Comparison of ENCODE assay signal across 24 mouse cellular contexts in genomic region chr2:44098552-44098951, GRCm38 (mm10).
DNase-seq lines count a peak whose midpoint lies in the region; ATAC-seq and TF ChIP-seq lines count a peak whose summit lies in the region.
"Had no signal": no experiment of that assay in that cellular context is flagged by ENCODE, and none has a peak within 500 bp of the region (broad histone marks: within the 10 kb centered on the region; RNA-seq: fewer than 3 reads in every experiment).

No protein-coding gene starts in this region.

- intact Hi-C loops in left cerebral cortex, adult 2 months (cut with DNase I) = loop anchor here (5.0 kb wide), 1 partner anchor 66 kb away; no protein-coding TSS in a partner anchor
- intact Hi-C loops in left cerebral cortex, postnatal 10 days (cut with DNase I) = no loop called here

- DNase-seq in heart, adult 11 months = peak; percentile 18
- DNase-seq in left cerebral cortex, adult 2 months (ENCODE audit: extremely low spot score in 1 of 2, low spot score in 2 of 2) = no peak
- no peak for DNase-seq in left cerebral cortex, postnatal 10 days (ENCODE audit: extremely low spot score in 1 of 2, low spot score in 2 of 2)
- DNase-seq in brain, adult 2 months (ENCODE audit: low read depth, low spot score) = peak; percentile 62
- DNase-seq in telencephalon, adult 2 months (ENCODE audit: low read depth, low spot score) = peak; percentile 56
- DNase-seq: adrenal gland, adult 2 months; adrenal gland, postnatal 10 days; adrenal gland, postnatal 25 days; cerebellum, adult 11 months; cerebellum, adult 18-20 months; cerebellum, adult 8-10 months; cerebellum, adult 9-11 months; cerebellum, postnatal 14 days; cerebellum, postnatal 36 days; embryo, embryonic 11 days had no signal

- no peak overlapping the region for H3K4me3 ChIP-seq in heart, embryonic 12.5 days
- H3K4me3 ChIP-seq in left cerebral cortex, adult 2 months = no peak overlapping the region
- H3K4me3 ChIP-seq: embryonic facial prominence, embryonic 13.5 days; embryonic facial prominence, embryonic 15.5 days; erythroblast, embryonic 14.5 days; forebrain, embryonic 10.5 days; forebrain, embryonic 12.5 days had no signal

- no peak overlapping the region for H3K9ac ChIP-seq in heart, embryonic 12.5 days
- H3K9ac ChIP-seq: embryonic facial prominence, embryonic 13.5 days; embryonic facial prominence, embryonic 15.5 days; forebrain, embryonic 12.5 days had no signal

- WGBS in heart, embryonic 12.5 days = 82% methylated on average over 4 of the region's 4 CpGs

- ATAC-seq in heart, embryonic 12.5 days (ENCODE audit: insufficient number of reproducible peaks, low FRiP score) = no peak
- ATAC-seq in megakaryocyte progenitor cell, adult 5-6 weeks (replicated peaks; ENCODE audit: poor library complexity) = no peak
- ATAC-seq: forebrain, embryonic 14.5 days; forebrain, embryonic 16.5 days had no signal

- TF ChIP-seq CTCF in left cerebral cortex, adult 2 months (IDR thresholded peaks at IDR 0.05) = no peak

- H3K4me1 ChIP-seq in heart, embryonic 12.5 days (replicated peaks) = no peaks in the 10 kb centered on the region
- H3K4me1 ChIP-seq: forebrain, embryonic 10.5 days; forebrain, embryonic 12.5 days had no signal

- H3K4me2 ChIP-seq in heart, embryonic 12.5 days = no peak overlapping the region
- H3K4me2 ChIP-seq: embryonic facial prominence, embryonic 13.5 days; embryonic facial prominence, embryonic 15.5 days; forebrain, embryonic 12.5 days had no signal

- no peaks in the 10 kb centered on the region for H3K27me3 ChIP-seq in heart, embryonic 12.5 days (replicated peaks)
- H3K27me3 ChIP-seq: embryonic facial prominence, embryonic 13.5 days; embryonic facial prominence, embryonic 15.5 days; forebrain, embryonic 12.5 days had no signal

- H3K9me3 ChIP-seq in heart, embryonic 12.5 days (replicated peaks) = no peaks in the 10 kb centered on the region; the same call in none of the 2 replicates
- H3K9me3 ChIP-seq: embryonic facial prominence, embryonic 15.5 days; forebrain, embryonic 12.5 days had no signal

- no peak overlapping the region for H3K27ac ChIP-seq in heart, embryonic 12.5 days (ENCODE audit: poor library complexity, severe bottlenecking)
- H3K27ac ChIP-seq in left cerebral cortex, adult 2 months = peak overlapping the region; percentile 25; the same call in 1 of the 2 replicates
- H3K27ac ChIP-seq: embryonic facial prominence, embryonic 13.5 days; embryonic facial prominence, embryonic 15.5 days; forebrain, embryonic 10.5 days; forebrain, embryonic 12.5 days had no signal

- H3K36me3 ChIP-seq in heart, embryonic 12.5 days = no peaks in the 10 kb centered on the region
- H3K36me3 ChIP-seq: embryonic facial prominence, embryonic 13.5 days; embryonic facial prominence, embryonic 15.5 days; forebrain, embryonic 10.5 days; forebrain, embryonic 12.5 days had no signal

Comparison
In these comparisons a context has a peak if more than half of its experiments do, and no peak if none do; other contexts are left out.
1. DNase-seq: peak in heart, adult 11 months (single experiment), brain, adult 2 months (single experiment) and telencephalon, adult 2 months (single experiment); none in left cerebral cortex, adult 2 months (0 of 2) and left cerebral cortex, postnatal 10 days (0 of 2).